Mouse (Mus musculus) common myeloid progenitor, adult 5-6 weeks (primary cell): ENCODE measurements around the gene Rarb. TPM values are rescaled to one million over a fixed set of nuclear protein-coding genes. Genes with fewer than 3 reads are reported as not detected.

ENCODE experiments used
- ATAC-seq: replicated peaks from 2 replicates; pipeline ENCODE4 v1.8.0; 2016; ENCODE audit warnings: low read depth, mild to moderate bottlenecking, moderate TSS enrichment, inconsistent platforms; ENCODE audit not compliant: poor library complexity, severe bottlenecking
- total RNA-seq: library from RNA; stranded (forward); fragments of 200-1000, 187-1606 nt; gene quantifications from 2 replicates; pipeline ENCODE4 v1.2.3, GENCODE M21; 2017

The Rarb gene
- total RNA-seq, 1 experiment from 2014 or later: not detected

GRCm38 (mm10) chr14:16547492-16548199 is 271.3 kb downstream of the Rarb start:
- no peak for ATAC-seq

- ATAC-seq: no peak
Observed at GRCm38 (mm10) chr14:16544995-16545394, 274.0 kb downstream of the Rarb start.

GRCm38 (mm10) chr14:16541641-16542040 is 277.3 kb downstream of the Rarb start:
- ATAC-seq: no peak

- ATAC-seq: no peak
Observed at GRCm38 (mm10) chr14:16537433-16537832, 281.5 kb downstream of the Rarb start.

GRCm38 (mm10) chr14:16528631-16529030 is 290.3 kb downstream of the Rarb start:
- no peak for ATAC-seq

GRCm38 (mm10) chr14:16526120-16526519 is 292.8 kb downstream of the Rarb start:
- ATAC-seq: no peak

- no peak for ATAC-seq
Observed at GRCm38 (mm10) chr14:16525137-16525924, 293.6 kb downstream of the Rarb start.

GRCm38 (mm10) chr14:16522852-16523251 is 296.1 kb downstream of the Rarb start:
- ATAC-seq: no peak

- peak; percentile 58; the same call in 1 of the 2 replicates for ATAC-seq
Observed at GRCm38 (mm10) chr14:16519588-16520167, 299.3 kb downstream of the Rarb start.

GRCm38 (mm10) chr14:16517958-16518357 is 301.0 kb downstream of the Rarb start:
- no peak for ATAC-seq

GRCm38 (mm10) chr14:16515731-16516130 is 303.2 kb downstream of the Rarb start:
- no peak for ATAC-seq

- no peak for ATAC-seq
Observed at GRCm38 (mm10) chr14:16510574-16510973, 308.4 kb downstream of the Rarb start.

GRCm38 (mm10) chr14:16509825-16510224 is 309.1 kb downstream of the Rarb start:
- ATAC-seq: no peak

GRCm38 (mm10) chr14:16508760-16509159 is 310.2 kb downstream of the Rarb start:
- ATAC-seq: no peak

GRCm38 (mm10) chr14:16497226-16497661 is 321.7 kb downstream of the Rarb start:
- no peak for ATAC-seq

- no peak for ATAC-seq
Observed at GRCm38 (mm10) chr14:16483656-16484380, 335.1 kb downstream of the Rarb start.

- no peak for ATAC-seq
Observed at GRCm38 (mm10) chr14:16480621-16481020, 338.3 kb downstream of the Rarb start.

- no peak for ATAC-seq
Observed at GRCm38 (mm10) chr14:16479521-16479920, 339.4 kb downstream of the Rarb start.

- 0 out of 2 replicates have a peak, but pooled peaks have one; percentile 42 for ATAC-seq
Observed at GRCm38 (mm10) chr14:16478606-16479323, 340.2 kb downstream of the Rarb start.
